Comparison of ENCODE assay signal across 8 mouse cellular contexts in genomic region chr8:8994008-8994407, GRCm38 (mm10).
DNase-seq lines count a peak whose midpoint lies in the region; ATAC-seq and TF ChIP-seq lines count a peak whose summit lies in the region.

No protein-coding gene starts in this region.

- no peak for TF ChIP-seq POLR2A in lung, adult 2 months (IDR thresholded peaks at IDR 0.05; ENCODE audit: borderline replicate concordance, extremely low read depth, low read depth, low read length)

- H3K4me3 ChIP-seq in limb, embryonic 15.5 days: no peak overlapping the region
- H3K4me3 ChIP-seq in lung, adult 2 months (replicated peaks; ENCODE audit: extremely low read depth, low read depth, low read length): no peak overlapping the region

- WGBS in limb, embryonic 15.5 days: 20% methylated on average over 7 of the region's 7 CpGs
- WGBS in lung, adult 2 months: 43% methylated on average over 7 of the region's 7 CpGs

- peaks cover 33% of the 10 kb centered on the region for H3K4me1 ChIP-seq in limb, embryonic 15.5 days
- H3K4me1 ChIP-seq in lung, adult 2 months (ENCODE audit: control insufficient read depth, insufficient read depth, low read length): peaks cover 19% of the 10 kb centered on the region

- H3K9me3 ChIP-seq in limb, embryonic 15.5 days: no peaks in the 10 kb centered on the region

- TF ChIP-seq CTCF in lung, adult 2 months (IDR thresholded peaks at IDR 0.05; ENCODE audit: insufficient read depth, low read length): no peak

- H3K4me2 ChIP-seq in limb, embryonic 15.5 days: peak overlapping the region; percentile 54; the same call in 1 of the 2 replicates

- ATAC-seq in frontal cortex, adult (ENCODE audit: low TSS enrichment): peak; percentile 84
- ATAC-seq in limb, embryonic 15.5 days (ENCODE audit: insufficient number of reproducible peaks, low FRiP score, low TSS enrichment, low read depth): no peak

- H3K9ac ChIP-seq in limb, embryonic 15.5 days: no peak overlapping the region

- no peak overlapping the region for H3K27ac ChIP-seq in limb, embryonic 15.5 days

- DNase-seq in frontal cortex, postnatal 25 days (ENCODE audit: low spot score in 2 of 2): no peak
- peak; percentile 40 to 44 for DNase-seq in right cerebral cortex, adult 2 months (ENCODE audit: low spot score in 2 of 2)
- no peak for DNase-seq in right cerebral cortex, postnatal 4 days
- no peak for DNase-seq in thymus, postnatal 10 days (ENCODE audit: low spot score in 2 of 2)
- no peak for DNase-seq in lung, adult 2 months
- DNase-seq in urinary bladder, adult 18-20 months (ENCODE audit: low spot score in 2 of 2): no peak

- H3K36me3 ChIP-seq in limb, embryonic 15.5 days: no peaks in the 10 kb centered on the region

- no peaks in the 10 kb centered on the region for H3K27me3 ChIP-seq in limb, embryonic 15.5 days

Comparison
In these comparisons a context has a peak if more than half of its experiments do, and no peak if none do; other contexts are left out.
1. DNase-seq: peak in right cerebral cortex, adult 2 months (2 of 2); none in frontal cortex, postnatal 25 days (0 of 2), right cerebral cortex, postnatal 4 days (single experiment), thymus, postnatal 10 days (0 of 2), lung, adult 2 months (single experiment) and urinary bladder, adult 18-20 months (0 of 2).